Comparison of ENCODE assay signal across 15 mouse cellular contexts in the genomic region with DNA sequence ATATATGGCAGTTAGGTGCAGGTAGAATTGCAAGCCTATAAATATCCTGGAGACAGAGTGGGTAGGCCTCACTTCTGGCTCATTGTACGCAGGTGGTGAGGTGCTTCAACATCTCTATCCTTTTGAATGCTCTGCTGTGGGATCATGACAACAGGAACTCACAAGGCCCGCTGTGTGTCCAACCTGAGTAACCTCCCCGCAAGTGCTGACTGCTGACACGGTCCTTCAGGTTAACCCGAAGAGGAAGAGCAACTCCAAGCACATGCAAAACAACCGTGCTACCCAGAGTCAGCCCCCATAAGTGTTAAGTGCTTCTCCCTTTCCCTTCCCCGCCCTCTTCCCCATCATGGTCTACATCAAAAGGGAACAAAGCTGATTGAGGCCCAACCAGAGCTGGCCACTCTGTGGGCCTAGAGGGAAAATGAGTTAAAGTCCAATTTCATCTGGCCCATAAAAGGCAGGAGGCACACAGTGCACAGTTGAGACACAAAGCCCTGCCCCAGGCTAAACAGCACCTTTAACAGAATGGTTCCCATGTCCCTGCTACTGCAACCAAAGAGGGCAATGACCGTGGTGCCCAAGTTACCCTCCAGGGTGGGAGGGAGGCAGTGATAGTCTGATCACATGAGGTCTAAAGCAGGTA.
"Had no signal": no experiment of that assay in that cellular context is flagged by ENCODE, and none has a peak within 500 bp of the region (broad histone marks: within the 10 kb centered on the region; RNA-seq: fewer than 3 reads in every experiment).

No protein-coding gene starts in this region.

- H3K36me3 ChIP-seq: kidney, embryonic 15.5 days; limb, embryonic 13.5 days; liver, embryonic 13.5 days had no signal

- H3K4me3 ChIP-seq: kidney, embryonic 15.5 days; left cerebral cortex, adult 2 months; limb, embryonic 13.5 days; liver, embryonic 13.5 days had no signal

- H3K27ac ChIP-seq: kidney, embryonic 15.5 days; left cerebral cortex, adult 2 months; limb, embryonic 13.5 days; liver, embryonic 13.5 days; macrophage had no signal

- H3K9ac ChIP-seq: kidney, embryonic 15.5 days; limb, embryonic 13.5 days; liver, embryonic 13.5 days had no signal

- H3K4me2 ChIP-seq: kidney, embryonic 15.5 days; limb, embryonic 13.5 days; liver, embryonic 13.5 days had no signal

- H3K9me3 ChIP-seq: kidney, embryonic 15.5 days; limb, embryonic 13.5 days; liver, embryonic 13.5 days had no signal

- H3K27me3 ChIP-seq: kidney, embryonic 15.5 days; liver, embryonic 13.5 days had no signal

- DNase-seq: kidney, adult 11 months; kidney, adult 8-10 months; kidney, postnatal 10 days; kidney, postnatal 36 days; layer of hippocampus, postnatal 36 days; liver; liver, embryonic 13.5 days; lung, adult 2 months; midbrain, embryonic 14.5 days; thymus, adult 2 months; thymus, postnatal 14 days had no signal

- H3K4me1 ChIP-seq: liver, embryonic 13.5 days had no signal
